Mouse (Mus musculus) liver, embryonic 14.5 days (tissue): Measurements from ENCODE around the gene Ctnnal1. TPM values are rescaled to one million over a fixed set of nuclear protein-coding genes. Genes with fewer than 3 reads are reported as not detected.

Experiments used
- ATAC-seq: fragments of 200-750 bp; cut with Nextera tagmentation; 2 replicates; pipeline ENCODE4 v1.8.0; 2017; ENCODE audit warnings: moderate number of reproducible peaks, mild to moderate bottlenecking, moderate library complexity; ENCODE audit not compliant: insufficient read depth
- DNase-seq, 3 experiments: peaks; one replicate each; pipeline ENCODE4 v3.0.0-alpha.2; 2012 to 2013; ENCODE audit warnings: low read depth in 3 of 3, low spot score in 3 of 3
- H3K27ac ChIP-seq: fragments of 300-500 bp; sonication (generic); 2 replicates; pipeline ENCODE4 v1.5.1; 2014; ENCODE audit warnings: moderate library complexity, mild to moderate bottlenecking, control low read depth, inconsistent platforms
- H3K27me3 ChIP-seq: fragments of 300-500 bp; sonication (generic); 2 replicates; pipeline ENCODE4 v1.6.1; 2014; ENCODE audit warnings: mild to moderate bottlenecking, low read length, moderate library complexity; ENCODE audit not compliant: control insufficient read depth, insufficient read depth
- H3K36me3 ChIP-seq: fragments of 300-500 bp; sonication (generic); replicated peaks from 2 replicates; pipeline ENCODE4 v1.6.1; 2014; ENCODE audit warnings: low read depth; ENCODE audit not compliant: control insufficient read depth, insufficient read depth
- H3K4me1 ChIP-seq, 2 experiments: fragments of 200-500 bp in 1 of 2; fragments of 300-500 bp in 1 of 2; sonication (generic) in 1 of 2; replicated peaks; 2 replicates each; pipeline ENCODE4 v1.6.1; 2012 to 2014; ENCODE audit warnings: antibody characterized with exemption in 1 of 2, inconsistent platforms in 1 of 2, low read length in 1 of 2; ENCODE audit not compliant: control insufficient read depth in 2 of 2, insufficient read depth in 2 of 2
- H3K4me2 ChIP-seq: fragments of 300-500 bp; sonication (generic); 2 replicates; pipeline ENCODE4 v1.6.1; 2014; ENCODE audit warnings: low read depth, mild to moderate bottlenecking, control low read depth, moderate library complexity
- H3K4me3 ChIP-seq, 2 experiments: fragments of 200-500 bp in 1 of 2; fragments of 300-500 bp in 1 of 2; sonication (generic) in 1 of 2; 2 replicates each; pipeline ENCODE4 v1.5.1; 2012 to 2014; ENCODE audit warnings: low read depth in 2 of 2, low read length in 2 of 2, mild to moderate bottlenecking in 2 of 2, control low read depth in 1 of 2, inconsistent platforms in 1 of 2, moderate library complexity in 1 of 2; ENCODE audit not compliant: insufficient read depth in 1 of 2
- H3K9ac ChIP-seq: fragments of 300-500 bp; sonication (generic); replicated peaks from 2 replicates; pipeline ENCODE4 v1.6.1; 2014; ENCODE audit warnings: mild to moderate bottlenecking, control low read depth, moderate library complexity
- H3K9me3 ChIP-seq: fragments of 300-500 bp; sonication (generic); 2 replicates; pipeline ENCODE4 v1.6.1; 2016; ENCODE audit warnings: low read length, mixed read lengths; ENCODE audit not compliant: control insufficient read depth
- CTCF ChIP-seq: IDR thresholded peaks from 2 replicates; pipeline ENCODE4 v1.5.1; 2016; ENCODE audit warnings: antibody characterized with exemption, low read depth, control low read depth
- EP300 ChIP-seq: IDR thresholded peaks from 2 replicates; pipeline ENCODE4 v1.6.1; 2016; ENCODE audit warnings: antibody characterized with exemption, low read depth
- WGBS: fragments of 180-500 bp; shearing (Covaris S2); extraction: QIAGEN DNeasy Blood & Tissue Kit; methylation state at CpG from one replicate; pipeline ENCODE4 v1.1.7; 2014; ENCODE audit not compliant: insufficient replicate concordance; 5-methylcytosine and 5-hydroxymethylcytosine counted together
- polyA plus RNA-seq, 2 experiments: library from polyadenylated mRNA; depleted of rRNA in 1 of 2; stranded (reverse) in 1 of 2; unstranded in 1 of 2; fragments of >200 nt; fragmentation: Nextera tagmentation in 1 of 2; extraction: Ambion mirVana in 1 of 2; gene quantifications; 2 replicates each; pipeline versions ENCODE4 v1.2.1 to v1.2.3; 2012 to 2014

Ctnnal1 gene
- polyA plus RNA-seq, 2 experiments: 4.8 to 8.2 TPM

- Histone ChIP-seq H3K9me3 (no peaks in the 10 kb centered on the region), H3K4me1 (no peaks in the 10 kb centered on the region), H3K9ac (no peak overlapping the region), H3K27me3 (no peaks in the 10 kb centered on the region), H3K36me3 (peaks cover 6% of the 10 kb centered on the region; the same call in 1 of the 2 replicates), H3K27ac (no peak overlapping the region), H3K4me3 (no peak overlapping the region), H3K4me2 (no peak overlapping the region)
- WGBS: 77% methylated on average over 5 of the region's 5 CpGs
- DNase-seq: no peak
- no peak for ATAC-seq
- TF ChIP-seq CTCF (no peak), EP300 (no peak)
Observed at GRCm38 (mm10) chr4:56907671-56908070, 42.7 kb upstream of the Ctnnal1 start.

GRCm38 (mm10) chr4:56906926-56907325 is 41.9 kb upstream of the Ctnnal1 start:
- Histone ChIP-seq H3K9ac (no peak overlapping the region), H3K27ac (no peak overlapping the region), H3K27me3 (no peaks in the 10 kb centered on the region), H3K4me1 (no peaks in the 10 kb centered on the region), H3K9me3 (no peaks in the 10 kb centered on the region), H3K36me3 (peaks cover 6% of the 10 kb centered on the region; the same call in 1 of the 2 replicates), H3K4me3 (no peak overlapping the region), H3K4me2 (no peak overlapping the region)
- ATAC-seq (no peak), DNase-seq (no peak)
- whole genome bisulfite sequencing: 75% methylated on average over 3 of the region's 3 CpGs
- TF ChIP-seq CTCF: no peak
- no peak for TF ChIP-seq EP300

GRCm38 (mm10) chr4:56905507-56905906 is 40.5 kb upstream of the Ctnnal1 start:
- DNase-seq (no peak), ATAC-seq (no peak)
- Histone ChIP-seq H3K4me3 (no peak overlapping the region), H3K9ac (no peak overlapping the region), H3K27ac (no peak overlapping the region), H3K36me3 (no peaks in the 10 kb centered on the region; the same call in 1 of the 2 replicates), H3K27me3 (no peaks in the 10 kb centered on the region), H3K4me2 (no peak overlapping the region), H3K9me3 (no peaks in the 10 kb centered on the region), H3K4me1 (no peaks in the 10 kb centered on the region)
- TF ChIP-seq EP300 (no peak), CTCF (no peak)
- WGBS: 73% methylated on average over 5 of the region's 5 CpGs

GRCm38 (mm10) chr4:56901671-56902070 is 36.7 kb upstream of the Ctnnal1 start:
- no peaks in the 10 kb centered on the region; the same call in 1 of the 2 replicates for H3K36me3 ChIP-seq
- no peak overlapping the region for H3K27ac ChIP-seq
- H3K9me3 ChIP-seq: no peaks in the 10 kb centered on the region
- H3K4me2 ChIP-seq: no peak overlapping the region
- no peak for DNase-seq
- 85% methylated on average over 2 of the region's 2 CpGs for WGBS
- no peaks in the 10 kb centered on the region for H3K27me3 ChIP-seq
- ATAC-seq: no peak
- no peak overlapping the region for H3K4me3 ChIP-seq
- TF ChIP-seq EP300: no peak
- peak; percentile 40; the same call in 1 of the 2 replicates for TF ChIP-seq CTCF
- H3K4me1 ChIP-seq: no peaks in the 10 kb centered on the region
- H3K9ac ChIP-seq: no peak overlapping the region

- no peak overlapping the region for H3K27ac ChIP-seq
- no peak for DNase-seq
- no peaks in the 10 kb centered on the region for H3K4me1 ChIP-seq
- TF ChIP-seq EP300: no peak
- TF ChIP-seq CTCF: no peak
- H3K36me3 ChIP-seq: no peaks in the 10 kb centered on the region; the same call in 1 of the 2 replicates
- 81% methylated on average over 8 of the region's 8 CpGs for WGBS
- H3K27me3 ChIP-seq: no peaks in the 10 kb centered on the region
- H3K9ac ChIP-seq: no peak overlapping the region
- ATAC-seq: no peak
- no peak overlapping the region for H3K4me2 ChIP-seq
- H3K9me3 ChIP-seq: no peaks in the 10 kb centered on the region
- no peak overlapping the region for H3K4me3 ChIP-seq
Observed at GRCm38 (mm10) chr4:56899216-56899615, 34.2 kb upstream of the Ctnnal1 start.
